Mouse (Mus musculus): ENCODE data around the gene Nisch.

The Nisch gene

DNA sequence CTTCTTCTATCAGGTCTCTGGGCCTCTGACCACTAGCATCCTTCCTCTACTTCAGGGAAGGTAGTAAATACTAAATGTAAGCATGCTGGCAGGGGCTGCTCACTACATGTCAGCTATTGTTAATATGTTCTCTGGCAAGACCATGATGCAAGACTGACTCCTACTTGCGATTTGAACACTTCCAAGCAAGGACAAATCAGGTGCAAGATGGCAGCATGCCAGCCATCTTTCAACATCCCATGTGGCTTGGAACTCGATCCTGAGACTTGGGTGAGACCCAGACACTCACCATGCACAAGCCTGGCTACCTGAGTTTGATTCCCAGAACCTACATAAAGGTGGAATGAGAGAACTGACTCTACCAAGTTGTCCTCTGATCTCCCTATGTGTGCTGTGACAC is 24.8 kb downstream of the Nisch start:
- DNase-seq (ENCODE audit: low spot score) = no peak

DNA sequence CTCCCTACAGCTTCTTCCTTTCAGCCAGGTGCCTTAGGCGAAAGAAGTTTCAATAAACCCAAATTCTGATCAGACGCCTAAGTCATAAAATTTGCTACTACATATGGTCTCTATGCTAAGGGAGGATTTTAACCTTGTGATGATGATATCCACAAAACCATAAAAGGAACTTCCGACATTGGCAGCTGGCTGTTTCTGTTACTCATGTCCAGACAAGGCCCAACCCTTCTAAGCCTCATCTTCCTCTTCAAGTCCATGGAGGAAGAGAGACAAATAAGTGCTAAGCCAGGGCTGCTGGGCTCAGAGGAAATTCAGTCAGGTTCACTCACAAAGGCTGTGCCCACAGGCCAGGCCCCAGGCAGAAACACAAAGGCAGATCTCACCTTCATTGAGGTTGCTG is 27.4 kb downstream of the Nisch start:
- DNase-seq (ENCODE audit: low spot score) = no peak

DNA sequence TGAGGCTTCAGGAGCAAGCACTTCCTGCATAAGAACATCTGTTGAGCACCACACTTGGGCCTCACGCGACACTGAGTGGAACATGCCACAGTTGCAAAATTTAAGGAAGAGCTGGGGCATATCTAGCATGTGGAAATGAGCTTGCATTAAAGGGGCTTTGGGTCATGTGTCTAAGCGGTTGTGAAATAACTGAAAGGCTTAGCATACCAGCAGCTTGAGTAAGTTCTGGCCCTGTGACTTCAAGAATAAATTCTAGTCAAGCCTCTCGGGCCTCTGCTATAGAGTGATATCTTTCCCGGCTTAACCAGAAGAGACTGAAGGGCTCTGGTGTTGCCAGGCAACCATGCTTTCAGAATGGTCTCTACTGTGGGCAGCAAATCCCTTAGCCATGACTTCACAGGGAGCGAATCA is 28.0 kb downstream of the Nisch start:
- DNase-seq (ENCODE audit: low spot score) = no peak

DNA sequence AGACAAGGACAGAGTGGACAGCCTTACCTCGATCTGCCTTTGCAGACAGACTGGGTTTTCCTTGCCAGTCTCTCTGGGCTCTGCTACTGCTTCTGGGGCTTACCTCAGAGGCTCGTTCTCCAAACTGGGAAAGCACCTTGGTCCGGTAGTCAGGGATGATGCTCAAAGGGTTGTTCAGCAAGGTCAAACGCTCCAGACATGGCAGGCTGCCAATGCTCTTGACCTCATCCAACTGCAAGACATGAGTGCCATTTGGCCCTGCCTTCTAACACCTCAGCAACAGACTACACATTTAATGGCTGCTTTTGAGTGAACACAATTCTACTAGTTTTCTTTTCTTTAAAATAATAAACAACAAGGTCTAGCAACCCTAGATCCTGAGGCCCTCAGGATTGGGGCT is 30.1 kb downstream of the Nisch start:
- no peak for DNase-seq (ENCODE audit: low spot score)

DNA sequence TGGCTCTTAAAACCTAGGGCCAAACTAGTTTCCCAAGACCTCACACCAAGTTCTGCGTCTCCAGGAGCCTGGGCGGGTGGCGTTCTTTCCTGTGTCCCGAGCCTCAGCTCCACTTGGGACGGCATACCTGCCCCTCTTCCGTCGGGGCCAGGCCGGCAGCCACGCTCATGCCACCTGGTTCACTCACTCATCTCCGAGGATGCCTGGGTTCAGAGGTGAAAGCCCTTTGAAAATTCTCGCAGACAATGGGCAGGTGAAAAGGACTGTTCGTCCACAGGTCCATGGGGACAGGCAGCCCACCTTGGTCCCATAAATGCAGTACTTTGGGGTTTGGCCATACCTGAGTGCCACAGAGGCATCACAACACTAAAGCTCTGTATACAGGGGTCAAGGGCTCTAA is 32.6 kb downstream of the Nisch start:
- no peak for DNase-seq (ENCODE audit: low spot score)

DNA sequence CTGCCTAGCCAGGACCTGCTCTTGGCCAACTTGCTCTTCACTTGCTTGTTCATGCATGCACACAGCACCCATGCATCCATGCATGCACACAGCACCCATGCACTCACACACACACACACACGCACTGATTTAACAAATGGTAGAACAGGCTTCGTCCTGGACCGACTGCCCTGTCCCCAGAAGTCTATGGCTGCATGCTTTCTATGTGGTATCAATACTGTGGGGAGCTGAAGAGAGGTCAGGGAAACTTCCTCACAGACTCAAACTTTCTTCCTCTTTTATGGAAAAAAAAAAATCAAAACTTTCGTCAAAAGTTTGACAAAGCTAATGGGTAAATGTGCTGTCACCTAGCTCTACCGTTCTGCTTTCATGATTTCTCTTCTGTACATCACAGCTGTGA is 33.2 kb downstream of the Nisch start:
- no peak for DNase-seq (ENCODE audit: low spot score)

DNA sequence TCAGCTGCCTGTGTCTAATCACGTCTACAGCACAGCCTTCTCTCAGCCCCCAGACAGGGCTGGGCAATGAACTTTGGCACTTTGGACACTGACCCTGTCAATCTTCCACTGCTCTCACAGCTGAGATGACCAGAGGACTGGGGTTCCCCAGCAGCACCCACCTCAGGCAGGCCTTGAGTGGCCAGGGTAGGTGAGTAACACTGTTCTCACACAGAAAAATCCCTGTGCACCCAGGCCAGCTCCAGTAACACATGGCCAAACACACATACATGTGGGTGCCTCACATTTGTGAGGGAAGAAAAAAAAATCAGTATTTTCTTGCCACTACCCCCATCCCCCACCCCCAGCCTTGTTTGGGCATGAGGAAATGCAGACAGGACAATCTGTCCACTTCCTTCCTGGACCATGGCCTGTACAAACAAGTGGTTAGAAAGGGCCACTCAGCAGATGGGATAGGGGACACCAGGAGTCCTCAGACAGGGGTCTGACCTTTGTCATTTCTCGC is 33.9 kb downstream of the Nisch start:
- DNase-seq (ENCODE audit: low spot score) = no peak

DNA sequence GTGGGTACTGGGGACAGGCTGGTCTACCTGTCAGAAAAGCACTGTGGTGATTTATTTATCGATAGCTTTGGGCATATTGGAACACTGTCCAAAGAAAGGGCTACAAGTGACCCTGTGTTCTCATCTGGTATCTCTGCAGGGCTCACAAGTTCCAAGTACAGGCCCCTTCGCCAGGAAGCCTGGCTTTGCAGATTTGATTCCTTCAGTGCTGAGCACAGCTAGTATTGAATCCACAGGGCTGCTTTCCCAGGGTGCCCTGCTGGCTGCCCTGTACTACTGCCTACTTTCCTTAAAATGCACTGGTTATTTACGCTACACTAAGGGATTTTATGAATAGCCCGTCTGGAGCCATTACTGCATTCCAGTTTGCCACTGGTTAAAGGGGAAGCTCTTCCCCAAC is 35.2 kb downstream of the Nisch start:
- no peak for DNase-seq (ENCODE audit: low spot score)

DNA sequence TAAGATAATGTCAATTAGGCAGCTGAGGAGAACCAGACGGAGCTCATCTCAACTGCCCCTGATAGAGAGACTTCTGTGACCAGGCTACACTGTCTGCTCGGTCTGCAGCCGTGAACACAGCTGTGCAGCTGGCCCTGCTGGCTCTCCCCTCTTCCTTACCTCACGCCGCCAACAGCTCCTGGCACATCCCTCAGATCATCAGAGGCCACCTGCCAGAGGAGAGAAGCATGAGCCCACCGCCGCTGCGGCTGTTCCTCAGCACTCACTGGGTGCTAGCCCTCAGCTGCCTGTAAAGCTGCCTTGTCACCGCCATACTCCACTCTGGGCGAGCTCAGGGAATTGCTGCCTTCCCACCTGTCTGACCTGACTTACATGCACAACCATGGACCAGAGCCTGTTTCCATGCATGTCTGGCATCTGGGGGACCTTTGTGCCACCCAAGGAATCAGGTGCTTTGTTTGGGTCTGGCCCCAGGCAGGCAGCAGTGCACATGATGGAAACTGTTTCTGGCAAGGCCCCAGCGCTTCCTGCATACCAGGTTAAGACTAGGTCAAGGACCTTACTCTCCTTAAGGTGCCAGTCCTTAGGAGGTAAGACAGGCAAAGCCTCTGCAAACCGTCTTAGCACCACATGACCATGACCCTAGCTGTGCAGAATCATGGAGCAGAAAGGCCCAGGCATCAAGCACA is 36.9 kb downstream of the Nisch start:
- DNase-seq (ENCODE audit: low spot score) = no peak

DNA sequence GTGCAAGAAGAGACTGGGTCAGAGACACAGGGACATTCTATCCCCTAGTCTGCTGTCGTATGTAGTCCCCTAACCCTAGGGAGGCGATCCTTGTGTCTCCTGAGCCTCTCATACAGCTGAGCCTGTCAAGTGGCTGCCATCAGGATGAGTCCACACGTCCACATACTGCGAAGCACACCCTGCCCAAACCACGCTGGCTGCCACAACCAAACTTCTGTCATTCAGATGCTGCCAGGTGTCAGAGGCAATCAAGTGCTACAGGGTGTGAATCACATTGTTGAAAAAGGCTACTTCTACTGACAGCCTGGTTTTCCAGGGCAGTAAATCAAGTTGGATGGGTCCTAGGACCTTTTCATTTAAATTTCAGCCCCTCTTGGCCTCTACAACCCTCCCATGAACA is 39.0 kb downstream of the Nisch start:
- DNase-seq (ENCODE audit: low spot score) = no peak

DNA sequence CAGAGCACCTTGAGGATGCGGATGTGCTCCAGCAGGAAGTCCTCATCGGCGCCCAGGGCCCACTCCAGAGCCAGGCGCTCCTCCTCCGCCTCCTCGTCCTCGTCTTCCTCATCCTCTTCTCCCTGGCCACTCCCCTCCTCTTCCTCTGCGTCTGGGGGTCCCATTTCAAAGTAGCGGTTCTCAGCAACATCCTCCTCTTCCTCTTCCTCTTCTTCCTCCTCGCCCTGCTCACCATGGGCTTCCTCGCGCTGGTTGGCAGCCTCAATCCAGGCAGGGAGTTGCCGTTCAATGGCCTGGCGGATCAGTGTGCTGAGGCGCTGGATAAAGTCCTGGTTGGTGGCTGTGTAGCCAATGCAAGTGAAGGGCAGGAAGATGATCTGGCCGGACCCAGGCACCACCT is 39.5 kb downstream of the Nisch start:
- DNase-seq (ENCODE audit: low spot score) = no peak

DNA sequence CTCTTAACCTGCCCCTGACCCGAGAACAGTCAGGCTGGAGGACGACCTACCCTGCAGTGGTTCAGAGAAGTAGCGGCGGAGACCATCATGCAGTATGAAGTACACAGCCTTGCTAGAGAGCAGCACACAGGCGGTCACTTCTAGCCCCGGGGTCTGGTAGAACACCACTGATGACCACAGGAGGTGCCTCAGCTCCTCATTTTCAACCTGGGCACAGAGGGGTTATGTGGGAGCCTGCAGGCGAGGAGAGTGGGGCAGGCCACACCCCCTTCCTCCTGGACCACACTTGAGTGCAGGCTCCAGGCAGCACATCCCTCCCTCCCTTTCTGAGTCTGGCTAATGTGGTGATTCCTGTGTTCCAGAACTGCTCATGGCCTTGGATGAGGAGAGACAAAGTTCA is 43.2 kb downstream of the Nisch start:
- DNase-seq (ENCODE audit: low spot score) = no peak

DNA sequence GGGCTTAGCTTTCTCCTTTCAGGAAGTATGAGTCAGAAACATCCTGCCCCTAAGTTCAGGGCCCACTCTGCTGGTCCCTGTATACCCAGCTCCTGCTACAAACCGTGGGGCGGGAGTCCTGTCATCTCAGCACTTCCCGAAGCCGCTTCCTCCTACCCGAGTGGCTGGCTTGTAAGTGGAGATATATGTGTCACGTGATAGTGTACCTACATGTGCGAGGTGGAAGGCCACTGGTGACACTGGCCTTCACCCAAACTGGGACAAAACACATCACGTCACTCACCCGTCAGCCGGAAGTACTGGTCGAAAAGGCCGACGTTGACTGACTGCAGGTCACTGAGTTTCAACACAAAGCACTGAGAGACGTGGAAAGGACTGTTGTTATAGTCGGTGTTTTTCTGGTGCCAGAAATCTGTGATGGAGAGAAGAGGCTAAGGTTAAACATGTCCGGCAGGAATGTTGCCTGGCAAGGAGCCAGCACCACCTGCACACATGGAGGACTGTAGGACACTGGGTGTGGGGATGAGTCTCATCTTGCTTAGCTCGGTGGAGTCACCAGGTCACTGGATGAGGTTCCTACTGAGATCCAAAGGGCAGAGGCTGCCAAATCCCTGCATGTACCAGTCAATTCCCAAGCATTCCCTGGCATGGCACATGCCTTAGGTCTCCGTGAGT is 43.8 kb downstream of the Nisch start:
- no peak for DNase-seq (ENCODE audit: low spot score)

DNA sequence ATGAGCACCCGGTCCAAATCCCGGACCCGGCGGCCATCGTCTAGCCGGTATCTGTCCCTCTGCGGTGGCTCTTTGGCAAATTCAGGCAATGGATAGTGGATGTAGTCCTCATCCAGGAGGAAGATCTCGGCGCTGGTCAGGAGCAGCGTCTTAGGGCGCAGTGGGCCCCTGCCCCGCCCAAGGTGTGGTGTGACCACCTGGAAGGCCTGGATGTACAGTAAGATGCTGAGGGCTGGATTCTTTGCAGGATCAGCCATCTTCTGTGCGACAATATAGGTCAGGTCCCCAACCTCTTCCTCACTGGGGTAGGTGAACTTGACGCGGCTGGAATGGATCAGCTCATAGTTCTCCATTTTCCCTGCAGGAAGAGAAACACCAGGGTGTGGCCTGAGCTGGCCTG is 44.9 kb downstream of the Nisch start:
- DNase-seq (ENCODE audit: low spot score) = no peak

DNA sequence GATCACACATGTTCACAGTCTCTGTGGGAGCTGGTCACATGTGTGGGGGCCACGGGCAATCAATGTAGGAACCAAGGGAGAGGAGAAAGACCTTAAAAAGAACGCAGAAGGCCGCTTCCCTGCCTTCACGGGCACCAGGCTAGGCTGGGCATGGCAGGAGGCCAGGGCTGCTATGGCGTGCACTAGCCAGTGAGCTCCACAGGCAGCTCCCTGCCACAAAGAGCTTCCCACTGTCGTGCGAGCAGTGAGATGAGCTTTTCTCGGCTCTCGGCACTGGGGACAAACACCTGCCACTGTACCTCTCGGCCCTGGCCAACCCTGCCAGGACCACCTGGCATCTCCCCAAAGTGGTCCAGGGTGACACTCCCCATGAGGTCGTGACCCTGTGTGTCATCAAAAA is 45.4 kb downstream of the Nisch start:
- no peak for DNase-seq (ENCODE audit: low spot score)

DNA sequence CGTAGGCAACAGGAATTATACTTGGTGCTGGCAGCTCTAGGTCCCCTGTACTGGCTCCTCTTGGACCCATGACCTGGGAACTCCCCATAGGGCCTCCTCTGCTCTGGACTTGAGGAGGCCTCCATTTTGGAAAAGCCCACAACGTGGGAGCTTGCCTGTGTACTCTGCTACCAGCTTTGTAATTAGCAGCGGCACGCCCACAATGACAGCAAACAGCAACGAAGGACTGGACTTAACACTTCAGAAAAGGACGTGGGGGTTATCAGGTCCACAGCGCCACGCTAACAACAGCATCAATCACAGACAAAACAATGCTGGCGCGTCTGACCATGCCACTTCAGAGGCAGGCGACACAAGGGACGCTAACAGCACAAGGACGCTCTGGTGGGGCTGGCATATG is 45.8 kb downstream of the Nisch start:
- DNase-seq (ENCODE audit: low spot score) = no peak

DNA sequence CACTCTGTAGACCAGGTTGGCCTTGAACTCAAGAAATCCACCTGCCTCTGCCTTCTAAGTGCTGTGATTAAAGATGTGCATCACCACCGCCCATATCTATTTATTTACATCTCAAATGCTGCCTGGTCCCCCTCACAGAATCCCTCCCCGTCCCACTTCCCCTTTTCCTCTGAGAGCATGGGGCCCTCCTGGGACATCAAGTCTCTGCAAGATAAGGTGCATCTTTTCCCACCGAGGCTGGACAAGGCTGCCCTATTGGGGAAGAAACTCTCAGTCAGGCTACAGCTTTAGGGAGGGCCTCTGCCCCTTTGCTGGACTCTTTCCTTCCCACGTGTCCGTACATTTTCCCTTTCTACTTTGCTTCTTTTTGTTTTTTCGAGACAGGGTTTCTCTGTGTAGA is 47.2 kb downstream of the Nisch start:
- DNase-seq (ENCODE audit: low spot score) = no peak

DNA sequence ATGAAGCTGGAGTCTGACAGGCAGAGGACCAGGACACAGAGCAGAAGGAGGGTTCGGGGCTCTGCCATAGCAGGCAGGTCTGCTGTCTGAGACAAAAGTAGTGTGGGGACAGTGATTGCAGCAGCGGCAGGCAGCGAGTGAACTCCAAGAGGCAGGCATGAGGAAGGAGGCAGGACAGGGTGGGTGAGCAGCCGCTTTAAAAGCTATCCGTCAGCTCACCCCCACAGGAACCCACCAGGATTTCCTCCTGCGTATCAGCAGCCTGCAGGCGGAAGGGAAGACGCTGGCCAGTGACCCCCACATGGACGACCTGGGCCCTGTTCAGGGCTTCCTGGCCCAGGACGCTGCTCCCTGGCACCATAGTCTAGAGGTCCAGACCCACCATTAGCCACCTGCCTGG is 48.3 kb downstream of the Nisch start, which contains the start of gene Stab1:
Gene Stab1 (minus strand): TSS at position 217 of the 400 bp plus-strand sequence.
- no peak for DNase-seq (ENCODE audit: low spot score)

DNA sequence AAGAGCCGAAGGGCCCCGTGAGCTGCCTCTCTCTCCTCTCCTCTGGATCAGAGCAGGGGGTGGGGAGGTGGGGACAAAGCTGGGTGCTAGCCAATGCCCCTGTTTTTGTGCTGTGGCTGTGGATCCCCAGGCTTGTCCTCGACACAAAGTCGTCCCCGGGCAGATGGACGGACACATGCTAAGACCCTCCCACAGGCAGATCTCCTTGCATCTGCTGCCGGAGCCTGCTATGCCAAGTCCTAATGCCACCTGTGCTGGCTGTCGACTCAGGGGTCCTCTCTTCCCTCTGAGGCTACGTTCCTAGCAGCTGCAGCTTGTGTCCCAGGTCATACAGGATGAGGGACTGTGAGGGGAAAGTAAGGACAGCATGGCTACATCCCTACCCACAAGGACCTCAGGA is 49.9 kb downstream of the Nisch start:
- DNase-seq (ENCODE audit: low spot score) = no peak

DNA sequence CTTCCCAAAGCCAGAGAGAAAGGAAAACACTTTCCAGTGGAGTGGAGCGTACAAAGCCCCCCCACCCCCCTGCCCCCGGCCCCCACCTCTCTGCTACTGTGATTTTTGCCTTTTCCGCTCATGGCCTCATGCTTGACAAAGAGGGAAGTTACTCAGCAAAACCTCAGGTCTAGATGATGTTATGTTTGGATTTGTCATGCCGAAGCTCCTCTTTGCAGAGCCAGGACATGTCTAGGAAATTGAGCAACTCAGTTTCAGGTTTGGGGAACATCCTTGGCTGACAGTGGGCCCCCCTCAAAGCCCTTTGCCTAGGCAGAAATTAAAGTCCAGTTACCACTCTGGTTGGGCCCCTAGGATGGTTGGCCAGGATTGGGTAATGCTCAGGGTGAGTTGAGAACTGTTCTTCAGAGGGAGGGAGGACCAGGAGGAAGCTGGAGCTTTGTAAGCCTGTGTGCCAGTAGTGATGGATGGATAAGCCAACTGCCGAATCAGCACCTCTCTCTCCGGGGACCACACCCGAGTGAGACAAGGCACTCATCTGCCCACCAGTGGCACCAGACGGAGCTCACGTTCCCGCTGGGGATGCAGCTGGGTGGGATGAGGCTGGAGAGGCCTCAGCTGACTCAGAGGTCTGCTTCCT is 50.6 kb downstream of the Nisch start:
- DNase-seq (ENCODE audit: low spot score) = no peak

DNA sequence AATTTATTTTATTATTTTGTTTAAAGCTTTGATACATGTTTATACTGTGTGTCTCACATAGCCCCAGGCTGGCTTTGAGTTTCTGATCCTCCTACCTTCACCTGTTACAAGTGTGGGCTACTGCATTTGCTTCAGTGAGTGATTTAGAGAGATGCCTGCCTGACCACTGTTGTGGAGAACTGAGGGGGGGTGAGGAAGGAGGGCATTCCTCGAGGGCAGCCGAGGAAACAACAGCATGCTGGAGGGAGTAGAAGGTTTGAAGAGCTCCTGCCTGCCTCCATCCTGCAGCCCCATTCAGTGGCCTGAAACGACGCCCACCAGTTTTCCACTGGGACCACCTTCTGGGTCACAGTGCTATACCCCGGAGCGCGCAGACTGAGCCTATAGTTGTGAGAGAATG is 51.3 kb downstream of the Nisch start:
- DNase-seq (ENCODE audit: low spot score) = no peak

DNA sequence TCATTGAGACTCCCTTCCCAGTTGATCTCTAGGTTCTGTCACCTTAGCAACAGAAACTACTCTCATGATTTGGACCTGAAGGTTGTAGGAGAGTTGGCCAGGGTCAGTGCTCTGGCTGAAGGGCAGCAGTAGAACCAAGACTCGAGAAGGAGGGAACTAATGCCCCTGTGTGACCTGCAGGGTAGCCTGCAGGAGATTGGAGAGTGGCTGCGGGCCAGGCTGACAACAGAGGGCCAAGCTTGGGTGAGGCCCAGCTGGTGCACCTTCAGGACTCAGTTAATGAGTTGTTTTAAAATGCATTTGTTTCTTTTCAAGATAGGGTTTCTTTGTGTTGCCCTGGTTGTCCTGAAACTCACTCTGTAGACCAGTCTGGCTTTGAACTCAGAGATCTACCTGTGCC is 51.7 kb downstream of the Nisch start:
- no peak for DNase-seq (ENCODE audit: low spot score)

DNA sequence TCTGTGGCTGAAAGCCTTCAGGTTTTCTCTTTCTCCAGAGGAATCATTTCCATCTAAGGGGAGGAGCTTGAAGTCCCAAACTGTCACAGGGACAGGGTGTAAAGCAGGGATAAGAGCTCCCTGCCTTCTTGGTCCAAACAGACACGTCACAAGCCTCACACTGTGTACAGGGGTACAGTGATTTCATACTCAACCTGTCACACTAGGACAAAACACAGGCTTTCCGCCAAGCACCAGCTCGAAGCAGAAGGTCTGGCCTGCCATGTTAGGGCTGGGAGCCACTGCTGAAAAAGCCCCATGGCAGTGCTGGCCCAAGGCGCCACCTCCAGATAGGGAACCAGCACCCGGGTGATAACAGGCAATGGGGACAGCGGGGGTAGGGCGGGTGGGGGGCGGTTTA is 52.7 kb downstream of the Nisch start:
- no peak for DNase-seq (ENCODE audit: low spot score)
